Mouse (Mus musculus): Measurements from ENCODE around the gene Zic2. TPM values are rescaled to one million over a fixed set of nuclear protein-coding genes. Genes with fewer than 3 reads are reported as not detected.

Gene Zic2
- polyA plus RNA-seq, 1 experiment from 2014 or later = not detected

- no peak overlapping the region for H3K4me3 ChIP-seq (ENCODE audit: low read length)
- peaks cover 97% of the 10 kb centered on the region for H3K27me3 ChIP-seq (ENCODE audit: insufficient read depth, low read length)
- WGBS = 3% methylated on average over 23 of the region's 23 CpGs
- no peaks in the 10 kb centered on the region for H3K36me3 ChIP-seq (ENCODE audit: insufficient read depth, low read length)
- H3K9ac ChIP-seq (replicated peaks; ENCODE audit: low read length) = no peak overlapping the region
- no peaks in the 10 kb centered on the region for H3K9me3 ChIP-seq (ENCODE audit: low read length)
- H3K4me2 ChIP-seq (replicated peaks; ENCODE audit: low read depth, low read length) = no peak overlapping the region
- peaks cover 20% of the 10 kb centered on the region for H3K4me1 ChIP-seq (ENCODE audit: insufficient read depth, low read length)
- ATAC-seq (ENCODE audit: low FRiP score, low TSS enrichment) = no peak
- no peak overlapping the region for H3K27ac ChIP-seq (ENCODE audit: low read length)
Observed at GRCm38 (mm10) chr14:122467926-122468841, 7.1 kb upstream of the Zic2 start.

GRCm38 (mm10) chr14:122468971-122469755, 6.1 kb upstream of the Zic2 start:
- WGBS = 1% methylated on average over 28 of the region's 28 CpGs
- Histone ChIP-seq H3K27me3 (ENCODE audit: insufficient read depth, low read length) (peaks cover 97% of the 10 kb centered on the region), H3K9me3 (ENCODE audit: low read length) (no peaks in the 10 kb centered on the region), H3K4me2 (replicated peaks; ENCODE audit: low read depth, low read length) (no peak overlapping the region), H3K9ac (replicated peaks; ENCODE audit: low read length) (no peak overlapping the region), H3K4me3 (ENCODE audit: low read length) (no peak overlapping the region), H3K36me3 (ENCODE audit: insufficient read depth, low read length) (no peaks in the 10 kb centered on the region), H3K27ac (ENCODE audit: low read length) (no peak overlapping the region), H3K4me1 (ENCODE audit: insufficient read depth, low read length) (peaks cover 18% of the 10 kb centered on the region)
- ATAC-seq (ENCODE audit: low FRiP score, low TSS enrichment) = no peak

GRCm38 (mm10) chr14:122471449-122472085, 3.7 kb upstream of the Zic2 start:
- no peak overlapping the region for H3K4me3 ChIP-seq (ENCODE audit: low read length)
- H3K27me3 ChIP-seq (ENCODE audit: insufficient read depth, low read length) = peaks cover 97% of the 10 kb centered on the region
- H3K4me2 ChIP-seq (replicated peaks; ENCODE audit: low read depth, low read length) = no peak overlapping the region
- no peak for ATAC-seq (ENCODE audit: low FRiP score, low TSS enrichment)
- H3K9me3 ChIP-seq (ENCODE audit: low read length) = no peaks in the 10 kb centered on the region
- 12% methylated on average over 31 of the region's 31 CpGs for WGBS
- peaks cover 24% of the 10 kb centered on the region for H3K4me1 ChIP-seq (ENCODE audit: insufficient read depth, low read length)
- no peaks in the 10 kb centered on the region for H3K36me3 ChIP-seq (ENCODE audit: insufficient read depth, low read length)
- H3K27ac ChIP-seq (ENCODE audit: low read length) = no peak overlapping the region
- no peak overlapping the region for H3K9ac ChIP-seq (replicated peaks; ENCODE audit: low read length)

GRCm38 (mm10) chr14:122472161-122472560, 3.1 kb upstream of the Zic2 start:
- no peak overlapping the region for H3K9ac ChIP-seq (replicated peaks; ENCODE audit: low read length)
- H3K36me3 ChIP-seq (ENCODE audit: insufficient read depth, low read length) = no peaks in the 10 kb centered on the region
- H3K9me3 ChIP-seq (ENCODE audit: low read length) = no peaks in the 10 kb centered on the region
- 2% methylated on average over 13 of the region's 13 CpGs for WGBS
- H3K27me3 ChIP-seq (ENCODE audit: insufficient read depth, low read length) = peaks cover 97% of the 10 kb centered on the region
- peaks cover 24% of the 10 kb centered on the region for H3K4me1 ChIP-seq (ENCODE audit: insufficient read depth, low read length)
- no peak overlapping the region for H3K4me3 ChIP-seq (ENCODE audit: low read length)
- H3K27ac ChIP-seq (ENCODE audit: low read length) = no peak overlapping the region
- no peak overlapping the region for H3K4me2 ChIP-seq (replicated peaks; ENCODE audit: low read depth, low read length)
- ATAC-seq (ENCODE audit: low FRiP score, low TSS enrichment) = no peak

GRCm38 (mm10) chr14:122472647-122473046, 2.6 kb upstream of the Zic2 start:
- H3K9me3 ChIP-seq (ENCODE audit: low read length) = no peaks in the 10 kb centered on the region
- 2% methylated on average over 5 of the region's 5 CpGs for WGBS

GRCm38 (mm10) chr14:122473211-122473751, 2.0 kb upstream of the Zic2 start:
- no peak for ATAC-seq (ENCODE audit: low FRiP score, low TSS enrichment)

More at GRCm38 (mm10) chr14:122472647-122473046, 2.6 kb upstream of the Zic2 start:
- Histone ChIP-seq H3K36me3 (ENCODE audit: insufficient read depth, low read length) (no peaks in the 10 kb centered on the region), H3K27ac (ENCODE audit: low read length) (no peak overlapping the region), H3K4me2 (replicated peaks; ENCODE audit: low read depth, low read length) (no peak overlapping the region), H3K9ac (replicated peaks; ENCODE audit: low read length) (no peak overlapping the region), H3K27me3 (ENCODE audit: insufficient read depth, low read length) (peaks cover 97% of the 10 kb centered on the region), H3K4me1 (ENCODE audit: insufficient read depth, low read length) (peaks cover 24% of the 10 kb centered on the region), H3K4me3 (ENCODE audit: low read length) (no peak overlapping the region)
- no peak for ATAC-seq (ENCODE audit: low FRiP score, low TSS enrichment)

GRCm38 (mm10) chr14:122474041-122474890, 969 bp upstream of the Zic2 start:
- H3K4me2 ChIP-seq (replicated peaks; ENCODE audit: low read depth, low read length) = peak overlapping the region; percentile 59
- no peak overlapping the region for H3K27ac ChIP-seq (ENCODE audit: low read length)
- peak overlapping the region; percentile 47 for H3K4me3 ChIP-seq (ENCODE audit: low read length)
- H3K36me3 ChIP-seq (ENCODE audit: insufficient read depth, low read length) = no peaks in the 10 kb centered on the region
- WGBS = 0% methylated on average over 56 of the region's 57 CpGs
- H3K9me3 ChIP-seq (ENCODE audit: low read length) = no peaks in the 10 kb centered on the region
- peak; percentile 66; the same call in 1 of the 2 replicates for ATAC-seq (ENCODE audit: low FRiP score, low TSS enrichment)
- peaks cover 27% of the 10 kb centered on the region for H3K4me1 ChIP-seq (ENCODE audit: insufficient read depth, low read length)
- no peak overlapping the region for H3K9ac ChIP-seq (replicated peaks; ENCODE audit: low read length)
- H3K27me3 ChIP-seq (ENCODE audit: insufficient read depth, low read length) = peaks cover 97% of the 10 kb centered on the region

More at GRCm38 (mm10) chr14:122473211-122473751, 2.0 kb upstream of the Zic2 start:
- no peaks in the 10 kb centered on the region for H3K9me3 ChIP-seq (ENCODE audit: low read length)
- under 1% methylated on average over 17 of the region's 17 CpGs for WGBS
- no peak overlapping the region for H3K27ac ChIP-seq (ENCODE audit: low read length)
- no peak overlapping the region for H3K4me2 ChIP-seq (replicated peaks; ENCODE audit: low read depth, low read length)
- no peaks in the 10 kb centered on the region for H3K36me3 ChIP-seq (ENCODE audit: insufficient read depth, low read length)
- H3K4me3 ChIP-seq (ENCODE audit: low read length) = no peak overlapping the region
- H3K4me1 ChIP-seq (ENCODE audit: insufficient read depth, low read length) = peaks cover 24% of the 10 kb centered on the region
- H3K27me3 ChIP-seq (ENCODE audit: insufficient read depth, low read length) = peaks cover 98% of the 10 kb centered on the region
- H3K9ac ChIP-seq (replicated peaks; ENCODE audit: low read length) = no peak overlapping the region

GRCm38 (mm10) chr14:122475557-122476040, 364 bp downstream of the Zic2 start:
- no peaks in the 10 kb centered on the region for H3K9me3 ChIP-seq (ENCODE audit: low read length)
- peaks cover 27% of the 10 kb centered on the region for H3K4me1 ChIP-seq (ENCODE audit: insufficient read depth, low read length)
- H3K4me3 ChIP-seq (ENCODE audit: low read length) = peak overlapping the region; percentile 47
- peaks cover 96% of the 10 kb centered on the region for H3K27me3 ChIP-seq (ENCODE audit: insufficient read depth, low read length)
- H3K4me2 ChIP-seq (replicated peaks; ENCODE audit: low read depth, low read length) = peak overlapping the region; percentile 59
- H3K27ac ChIP-seq (ENCODE audit: low read length) = no peak overlapping the region
- peak; percentile 17 for ATAC-seq (ENCODE audit: low FRiP score, low TSS enrichment)
- under 1% methylated on average over 65 of the region's 65 CpGs for WGBS
- H3K36me3 ChIP-seq (ENCODE audit: insufficient read depth, low read length) = no peaks in the 10 kb centered on the region
- H3K9ac ChIP-seq (replicated peaks; ENCODE audit: low read length) = no peak overlapping the region
